Mouse (Mus musculus) liver, embryonic 18 days (tissue): ENCODE data around the gene Cad. TPM values are rescaled to one million over a fixed set of nuclear protein-coding genes. Genes with fewer than 3 reads are reported as not detected.

Experiments
- polyA plus RNA-seq: library from polyadenylated mRNA; depleted of rRNA; stranded (reverse); fragments of >200 nt; gene quantifications from 2 replicates; pipeline ENCODE4 v1.2.3, GENCODE M21; 2012; rRNA removed

Cad gene
- 6.5 and 9.2 TPM in 2 replicates for polyA plus RNA-seq

GRCm38 (mm10) chr5:31054261-31055215 is at the start of gene Cad:
TSS of gene Cad (plus strand) at chr5:31054780.

GRCm38 (mm10) chr5:31047848-31048762 is 6.5 kb upstream of the Cad start, which contains the start of gene Atraid:
TSS of gene Atraid (plus strand) at chr5:31048312.

GRCm38 (mm10) chr5:31048763-31049641 is 5.6 kb upstream of the Cad start, which contains the start of gene Slc5a6:
TSS of gene Slc5a6 (minus strand) at chr5:31048924.

GRCm38 (mm10) chr5:31105814-31106335 is 51.3 kb downstream of the Cad start, which contains the start of gene Dnajc5g:
TSS of gene Dnajc5g (plus strand) at chr5:31106285.

GRCm38 (mm10) chr5:31108000-31108490 is 53.5 kb downstream of the Cad start, which contains the start of gene Slc30a3:
TSS of gene Slc30a3 (minus strand) at chr5:31108237.

GRCm38 (mm10) chr5:31116354-31116753 is 61.8 kb downstream of the Cad start, which contains the start of gene Trim54:
TSS of gene Trim54 (plus strand) at chr5:31116712.

Other genes with a start within 250 kb of the Cad start
- gene Mapre3, start 240.1 kb upstream of the Cad start, polyA plus RNA-seq: 8.0 and 9.0 TPM in 2 replicates
- gene Tmem214, start 186.8 kb upstream of the Cad start, polyA plus RNA-seq: 28.4 and 29.6 TPM in 2 replicates
- gene Agbl5, start 166.1 kb upstream of the Cad start, polyA plus RNA-seq: 5.4 and 6.3 TPM in 2 replicates
- gene Ost4, start 147.0 kb upstream of the Cad start, polyA plus RNA-seq: 218 and 229 TPM in 2 replicates
- 24.6 and 29.0 TPM in 2 replicates for gene Emilin1, start 141.4 kb upstream of the Cad start, polyA plus RNA-seq
- 45.7 and 45.9 TPM in 2 replicates for gene Khk, start 133.3 kb upstream of the Cad start, polyA plus RNA-seq
- 5.0 and 6.0 TPM in 2 replicates for gene Cgref1, start 109.2 kb upstream of the Cad start, polyA plus RNA-seq
- 121 and 133 TPM in 2 replicates for gene Preb, start 94.4 kb upstream of the Cad start, polyA plus RNA-seq
- 0.03 and 0.05 TPM in 2 replicates for gene Tcf23, start 86.1 kb upstream of the Cad start, polyA plus RNA-seq
- gene Atraid, start 6.5 kb upstream of the Cad start, polyA plus RNA-seq: 64.9 and 72.9 TPM in 2 replicates
- 4.8 and 4.9 TPM in 2 replicates for gene Slc5a6, start 5.9 kb upstream of the Cad start, polyA plus RNA-seq
- gene Dnajc5g, start 51.5 kb downstream of the Cad start, polyA plus RNA-seq: not detected in 2 replicates
- 0.21 and 0.24 TPM in 2 replicates for gene Slc30a3, start 53.5 kb downstream of the Cad start, polyA plus RNA-seq
- gene Trim54, start 61.9 kb downstream of the Cad start, polyA plus RNA-seq: 0.02 TPM in 1 of 2 replicates, not detected in the other
- gene Ucn, start 84.0 kb downstream of the Cad start, polyA plus RNA-seq: not detected in 2 replicates
- gene Mpv17, start 99.5 kb downstream of the Cad start, polyA plus RNA-seq: 35.6 and 35.8 TPM in 2 replicates
- 0.66 and 0.88 TPM in 2 replicates for gene Gm29609, start 125.1 kb downstream of the Cad start, polyA plus RNA-seq
- 24.0 and 29.8 TPM in 2 replicates for gene Gtf3c2, start 125.4 kb downstream of the Cad start, polyA plus RNA-seq
- gene Snx17, start 138.4 kb downstream of the Cad start, polyA plus RNA-seq: 21.4 and 21.6 TPM in 2 replicates
- 24.2 and 24.7 TPM in 2 replicates for gene Eif2b4, start 138.7 kb downstream of the Cad start, polyA plus RNA-seq
- 10.7 and 12.1 TPM in 2 replicates for gene Zfp513, start 147.5 kb downstream of the Cad start, polyA plus RNA-seq
- 58.9 and 59.9 TPM in 2 replicates for gene Ppm1g, start 165.9 kb downstream of the Cad start, polyA plus RNA-seq
- gene Nrbp1, start 186.1 kb downstream of the Cad start, polyA plus RNA-seq: 36.9 and 37.8 TPM in 2 replicates
- gene Gm9970, start 186.5 kb downstream of the Cad start, polyA plus RNA-seq: not detected in 2 replicates
- gene Krtcap3, start 196.9 kb downstream of the Cad start, polyA plus RNA-seq: 11.9 and 12.5 TPM in 2 replicates
- 5.0 and 5.2 TPM in 2 replicates for gene Ift172, start 236.3 kb downstream of the Cad start, polyA plus RNA-seq
- 5.7 and 6.2 TPM in 2 replicates for gene Fndc4, start 241.3 kb downstream of the Cad start, polyA plus RNA-seq
- 48.7 and 57.4 TPM in 2 replicates for gene Gckr, start 242.7 kb downstream of the Cad start, polyA plus RNA-seq